Mouse (Mus musculus) kidney, embryonic 15.5 days (tissue): ENCODE data around the gene Lrrc4c. TPM values are rescaled to one million over a fixed set of nuclear protein-coding genes. Genes with fewer than 3 reads are reported as not detected.

Source experiments
- ATAC-seq: fragments of 200-750 bp; cut with Nextera tagmentation; replicated peaks from 2 replicates; pipeline ENCODE4 v1.8.0; 2017; ENCODE audit warnings: moderate TSS enrichment; ENCODE audit not compliant: low FRiP score
- H3K27ac ChIP-seq: fragments of 300-500 bp; sonication (generic); 2 replicates; pipeline ENCODE4 v1.5.1; 2015; ENCODE audit warnings: mild to moderate bottlenecking, inconsistent platforms
- H3K27me3 ChIP-seq: fragments of 300-500 bp; sonication (generic); 2 replicates; pipeline ENCODE4 v1.6.1; 2015; ENCODE audit warnings: inconsistent platforms
- H3K36me3 ChIP-seq: fragments of 300-500 bp; sonication (generic); 2 replicates; pipeline ENCODE4 v1.6.1; 2015; ENCODE audit warnings: inconsistent platforms
- H3K4me1 ChIP-seq: fragments of 300-500 bp; sonication (generic); 2 replicates; pipeline ENCODE4 v1.6.1; 2015; ENCODE audit warnings: inconsistent platforms
- H3K4me2 ChIP-seq: fragments of 300-500 bp; sonication (generic); 2 replicates; pipeline ENCODE4 v1.6.1; 2015; ENCODE audit warnings: moderate library complexity, mild to moderate bottlenecking, inconsistent platforms
- H3K4me3 ChIP-seq: fragments of 300-500 bp; sonication (generic); replicated peaks from 2 replicates; pipeline ENCODE4 v1.5.1; 2015; ENCODE audit warnings: mild to moderate bottlenecking, inconsistent platforms
- H3K9ac ChIP-seq: fragments of 300-500 bp; sonication (generic); 2 replicates; pipeline ENCODE4 v1.6.1; 2015; ENCODE audit warnings: mild to moderate bottlenecking, inconsistent platforms
- H3K9me3 ChIP-seq: fragments of 300-500 bp; sonication (generic); replicated peaks from 2 replicates; pipeline ENCODE4 v1.6.1; 2016; ENCODE audit warnings: inconsistent platforms
- WGBS: fragments of 180-500 bp; shearing (Covaris S2); methylation state at CpG from one replicate; pipeline ENCODE4 v1.1.7; 2015; ENCODE audit warnings: mixed read lengths; 5-methylcytosine and 5-hydroxymethylcytosine counted together
- polyA plus RNA-seq: library from polyadenylated mRNA; unstranded; fragments of >200 nt; fragmentation: Nextera tagmentation; extraction: Ambion mirVana; gene quantifications from 2 replicates; pipeline ENCODE4 v1.2.1, GENCODE M21; 2015

Gene Lrrc4c
- polyA plus RNA-seq, 1 experiment from 2014 or later = 1.4 TPM

GRCm38 (mm10) chr2:97339627-97340026, 1021.7 kb downstream of the Lrrc4c start:
- Histone ChIP-seq H3K9ac (no peak overlapping the region), H3K27ac (no peak overlapping the region), H3K9me3 (no peaks in the 10 kb centered on the region), H3K36me3 (no peaks in the 10 kb centered on the region), H3K4me3 (no peak overlapping the region), H3K4me2 (no peak overlapping the region), H3K4me1 (no peaks in the 10 kb centered on the region), H3K27me3 (no peaks in the 10 kb centered on the region)
- WGBS = 79% methylated on average over 4 of the region's 4 CpGs
- no peak for ATAC-seq

GRCm38 (mm10) chr2:97361235-97361634, 1043.3 kb downstream of the Lrrc4c start:
- no peaks in the 10 kb centered on the region for H3K27me3 ChIP-seq
- no peak overlapping the region for H3K27ac ChIP-seq
- no peaks in the 10 kb centered on the region for H3K4me1 ChIP-seq
- H3K9me3 ChIP-seq = no peaks in the 10 kb centered on the region
- H3K36me3 ChIP-seq = no peaks in the 10 kb centered on the region
- peak; percentile 67 for ATAC-seq
- no peak overlapping the region for H3K4me2 ChIP-seq
- H3K9ac ChIP-seq = no peak overlapping the region
- 82% methylated on average over 2 of the region's 2 CpGs for WGBS
- no peak overlapping the region for H3K4me3 ChIP-seq

- no peaks in the 10 kb centered on the region for H3K9me3 ChIP-seq
- H3K27me3 ChIP-seq = no peaks in the 10 kb centered on the region
- no peak overlapping the region for H3K4me3 ChIP-seq
- H3K4me1 ChIP-seq = no peaks in the 10 kb centered on the region
- no peak overlapping the region for H3K4me2 ChIP-seq
- no peak overlapping the region for H3K9ac ChIP-seq
- no peak overlapping the region for H3K27ac ChIP-seq
- no peak for ATAC-seq
- H3K36me3 ChIP-seq = no peaks in the 10 kb centered on the region
- WGBS = 86% methylated on average over 3 of the region's 3 CpGs
Measured at GRCm38 (mm10) chr2:97369978-97370377, 1052.0 kb downstream of the Lrrc4c start.

- H3K4me3 ChIP-seq = no peak overlapping the region
- no peaks in the 10 kb centered on the region for H3K36me3 ChIP-seq
- no peaks in the 10 kb centered on the region for H3K27me3 ChIP-seq
- 75% methylated on average over 3 of the region's 3 CpGs for WGBS
- no peak overlapping the region for H3K4me2 ChIP-seq
- H3K4me1 ChIP-seq = no peaks in the 10 kb centered on the region
- no peak overlapping the region for H3K9ac ChIP-seq
- ATAC-seq = no peak
- H3K27ac ChIP-seq = no peak overlapping the region
- H3K9me3 ChIP-seq = no peaks in the 10 kb centered on the region
Measured at GRCm38 (mm10) chr2:97391437-97391836, 1073.5 kb downstream of the Lrrc4c start.

- 84% methylated on average over 2 of the region's 2 CpGs for WGBS
- Histone ChIP-seq H3K4me1 (no peaks in the 10 kb centered on the region), H3K27ac (no peak overlapping the region), H3K4me2 (no peak overlapping the region), H3K36me3 (no peaks in the 10 kb centered on the region), H3K4me3 (no peak overlapping the region), H3K27me3 (no peaks in the 10 kb centered on the region), H3K9ac (no peak overlapping the region), H3K9me3 (no peaks in the 10 kb centered on the region)
- ATAC-seq = no peak
Measured at GRCm38 (mm10) chr2:97391876-97392275, 1073.9 kb downstream of the Lrrc4c start.

GRCm38 (mm10) chr2:97413066-97413465, 1095.1 kb downstream of the Lrrc4c start:
- Histone ChIP-seq H3K9me3 (no peaks in the 10 kb centered on the region), H3K36me3 (no peaks in the 10 kb centered on the region), H3K27me3 (no peaks in the 10 kb centered on the region), H3K4me1 (no peaks in the 10 kb centered on the region), H3K9ac (no peak overlapping the region), H3K4me3 (no peak overlapping the region), H3K4me2 (no peak overlapping the region), H3K27ac (no peak overlapping the region)
- ATAC-seq = no peak
- WGBS = 78% methylated on average over 1 of the region's 1 CpGs

GRCm38 (mm10) chr2:97414416-97415362, 1096.7 kb downstream of the Lrrc4c start:
- Histone ChIP-seq H3K4me3 (no peak overlapping the region), H3K9me3 (no peaks in the 10 kb centered on the region), H3K36me3 (no peaks in the 10 kb centered on the region), H3K27me3 (no peaks in the 10 kb centered on the region), H3K4me1 (no peaks in the 10 kb centered on the region), H3K9ac (no peak overlapping the region), H3K4me2 (no peak overlapping the region), H3K27ac (no peak overlapping the region)
- ATAC-seq = no peak
- 78% methylated on average over 8 of the region's 8 CpGs for WGBS

GRCm38 (mm10) chr2:97434140-97434539, 1116.2 kb downstream of the Lrrc4c start:
- Histone ChIP-seq H3K4me2 (no peak overlapping the region), H3K4me3 (no peak overlapping the region), H3K27me3 (no peaks in the 10 kb centered on the region), H3K27ac (no peak overlapping the region), H3K36me3 (no peaks in the 10 kb centered on the region), H3K4me1 (no peaks in the 10 kb centered on the region), H3K9me3 (no peaks in the 10 kb centered on the region), H3K9ac (no peak overlapping the region)
- WGBS = 85% methylated on average over 1 of the region's 1 CpGs
- ATAC-seq = no peak

- Histone ChIP-seq H3K36me3 (no peaks in the 10 kb centered on the region), H3K9me3 (no peaks in the 10 kb centered on the region), H3K4me2 (no peak overlapping the region), H3K27ac (no peak overlapping the region), H3K9ac (no peak overlapping the region), H3K4me1 (no peaks in the 10 kb centered on the region), H3K27me3 (no peaks in the 10 kb centered on the region), H3K4me3 (no peak overlapping the region)
- no peak for ATAC-seq
- 83% methylated on average over 2 of the region's 2 CpGs for WGBS
Measured at GRCm38 (mm10) chr2:97435616-97436015, 1117.6 kb downstream of the Lrrc4c start.

GRCm38 (mm10) chr2:97437767-97438166, 1119.8 kb downstream of the Lrrc4c start:
- Histone ChIP-seq H3K4me3 (no peak overlapping the region), H3K27me3 (no peaks in the 10 kb centered on the region), H3K4me2 (no peak overlapping the region), H3K4me1 (no peaks in the 10 kb centered on the region), H3K9ac (no peak overlapping the region), H3K36me3 (no peaks in the 10 kb centered on the region), H3K27ac (no peak overlapping the region), H3K9me3 (no peaks in the 10 kb centered on the region)
- no peak for ATAC-seq

GRCm38 (mm10) chr2:97463573-97463972, 1145.6 kb downstream of the Lrrc4c start:
- peaks cover 6% of the 10 kb centered on the region; the same call in 1 of the 2 replicates for H3K27me3 ChIP-seq
- no peak overlapping the region for H3K27ac ChIP-seq
- no peaks in the 10 kb centered on the region for H3K9me3 ChIP-seq
- ATAC-seq = no peak
- peaks cover 11% of the 10 kb centered on the region; the same call in 1 of the 2 replicates for H3K4me1 ChIP-seq
- no peak overlapping the region for H3K4me2 ChIP-seq
- H3K4me3 ChIP-seq = no peak overlapping the region
- no peak overlapping the region for H3K9ac ChIP-seq
- no peaks in the 10 kb centered on the region for H3K36me3 ChIP-seq

GRCm38 (mm10) chr2:97466243-97466793, 1148.3 kb downstream of the Lrrc4c start:
- Histone ChIP-seq H3K27me3 (peaks cover 6% of the 10 kb centered on the region; the same call in 1 of the 2 replicates), H3K9me3 (no peaks in the 10 kb centered on the region), H3K36me3 (no peaks in the 10 kb centered on the region), H3K4me2 (peak overlapping the region; percentile 91), H3K9ac (peak overlapping the region; percentile 31; the same call in 1 of the 2 replicates), H3K4me3 (peak overlapping the region; percentile 56), H3K27ac (peak overlapping the region; percentile 60), H3K4me1 (peaks cover 11% of the 10 kb centered on the region; the same call in 1 of the 2 replicates)
- 0% methylated on average over 25 of the region's 25 CpGs for whole genome bisulfite sequencing
- ATAC-seq = peak; percentile 96
